Mouse (Mus musculus) CD4-positive naive resting alpha-beta T cell, adult 76 days (primary cell): Measurements from ENCODE around the gene Mybl2. TPM values are rescaled to one million over a fixed set of nuclear protein-coding genes. Genes with fewer than 3 reads are reported as not detected.

Source experiments
- total RNA-seq: library from RNA; stranded (reverse); gene quantifications from one replicate; pipeline ENCODE4 v1.2.4, GENCODE M21; 2023

The Mybl2 gene
- total RNA-seq, result 4.4 TPM

DNA sequence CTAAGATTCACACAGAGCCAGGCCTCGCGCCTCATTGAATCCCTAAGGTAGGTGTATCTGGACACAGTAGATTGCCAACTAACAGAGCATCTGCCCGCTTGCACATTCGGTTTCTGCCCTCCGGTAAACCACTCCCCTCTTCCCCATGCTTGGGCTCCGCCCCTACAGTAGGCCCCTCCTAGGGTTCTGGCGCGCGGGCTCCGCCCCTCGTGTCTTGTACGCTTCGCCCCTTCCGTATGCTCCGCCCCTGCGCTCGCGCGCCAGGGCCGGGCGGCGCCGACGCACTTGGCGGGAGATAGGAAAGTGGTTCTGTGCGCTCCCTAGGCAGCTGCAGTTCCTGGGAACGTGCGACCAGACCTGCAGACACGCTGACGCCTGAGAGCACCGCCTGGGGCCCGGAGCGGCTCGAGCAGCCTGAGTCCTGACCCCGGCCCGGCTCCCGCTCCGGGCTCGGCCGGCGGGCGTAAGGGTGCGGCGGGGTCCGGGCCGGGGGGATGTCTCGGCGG, at the start of gene Mybl2:
Gene Mybl2, plus strand, starts transcription at position 353 of the 506 bp plus-strand sequence.

DNA sequence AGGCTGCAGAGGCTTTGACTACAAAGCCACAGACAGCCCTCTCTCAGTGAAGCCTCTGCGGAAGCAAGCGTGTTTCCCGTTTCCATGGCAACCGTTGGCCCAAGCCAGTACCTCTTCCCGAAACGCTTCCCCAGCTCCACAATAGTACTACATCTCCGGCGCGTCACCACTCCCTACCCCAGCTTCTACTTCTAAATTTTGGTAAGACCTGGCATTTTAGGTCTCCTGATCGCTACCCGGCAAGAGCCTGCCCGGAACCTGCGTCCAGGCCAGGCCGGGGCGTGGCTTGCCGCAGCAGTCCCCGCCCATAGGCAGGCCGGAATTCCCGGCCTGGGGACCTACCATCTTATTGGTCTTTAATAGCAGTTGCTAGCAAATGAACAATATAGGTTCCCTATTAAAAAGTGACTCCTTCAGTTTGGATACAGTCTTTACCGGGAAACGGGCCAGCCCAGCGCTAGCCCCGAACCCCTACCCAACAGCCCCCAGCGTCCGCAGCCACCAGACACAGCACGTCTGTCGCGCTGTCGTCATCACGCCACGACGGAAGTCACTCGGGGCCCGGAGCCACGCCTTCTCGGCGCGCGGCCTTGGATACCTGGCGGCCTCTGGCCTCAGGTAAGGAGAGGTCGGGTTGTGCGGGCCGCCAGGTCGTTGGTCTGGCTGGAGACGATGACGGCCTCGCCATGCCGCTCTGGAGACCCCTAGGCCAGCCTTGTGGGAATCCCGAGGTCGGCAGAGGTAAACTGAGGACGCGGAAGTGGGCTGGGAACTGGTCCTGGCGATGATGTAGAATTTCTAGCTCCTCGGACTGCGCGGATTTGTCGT, 37.4 kb upstream of the Mybl2 start, which contains the start of gene Ift52:
Gene Ift52, plus strand, starts transcription at position 439 of the 828 bp plus-strand sequence.

DNA sequence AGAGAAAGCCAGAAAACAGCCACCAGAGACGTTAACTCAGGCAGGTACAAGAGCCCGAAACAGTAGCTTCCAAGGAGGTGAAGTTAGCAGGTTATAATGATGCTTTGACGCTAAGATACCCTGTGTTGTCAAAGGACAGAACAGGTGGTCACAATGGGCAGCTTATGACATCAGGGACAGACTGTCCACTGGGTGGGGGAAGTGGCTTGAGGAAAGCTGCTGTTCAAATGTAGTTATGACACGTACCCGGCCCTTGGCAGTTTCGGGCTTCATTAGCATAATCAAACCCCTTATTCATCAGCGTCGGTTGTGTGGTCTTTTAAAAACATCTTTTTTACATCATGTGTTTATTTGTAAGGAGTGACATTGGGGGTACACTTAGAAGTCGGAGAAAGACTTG, 33.2 kb downstream of the Mybl2 start, which contains the start of gene Gtsf1l:
Gene Gtsf1l, minus strand, starts transcription at position 128 of the 400 bp plus-strand sequence.

Other genes starting within 250 kb of the Mybl2 start
- 391 TPM for gene Srsf6, start 123.2 kb upstream of the Mybl2 start, total RNA-seq
- gene L3mbtl1, start 111.2 kb upstream of the Mybl2 start, total RNA-seq, result 0.23 TPM
- not detected for gene Sgk2, start 67.4 kb upstream of the Mybl2 start, total RNA-seq
- gene Ift52, start 37.3 kb upstream of the Mybl2 start, total RNA-seq, result 29.6 TPM
- not detected for gene Gtsf1l, start 33.2 kb downstream of the Mybl2 start, total RNA-seq
- 0.82 TPM for gene Tox2, start 148.4 kb downstream of the Mybl2 start, total RNA-seq